Mouse (Mus musculus): Measurements from ENCODE around the gene Serpinb6a.

- TF ChIP-seq CTCF (conservative IDR thresholded peaks at IDR 0.05; ENCODE audit: low read length) (no peak), NANOG (IDR thresholded peaks at IDR 0.05; ENCODE audit: borderline replicate concordance, low read length) (no peak)
Observed at GRCm38 (mm10) chr13:33905176-33905954, 97.2 kb downstream of the Serpinb6a start, which contains the start of gene Serpinb6c.
